Mouse (Mus musculus): ENCODE measurements around the gene Hs6st3.

DNA sequence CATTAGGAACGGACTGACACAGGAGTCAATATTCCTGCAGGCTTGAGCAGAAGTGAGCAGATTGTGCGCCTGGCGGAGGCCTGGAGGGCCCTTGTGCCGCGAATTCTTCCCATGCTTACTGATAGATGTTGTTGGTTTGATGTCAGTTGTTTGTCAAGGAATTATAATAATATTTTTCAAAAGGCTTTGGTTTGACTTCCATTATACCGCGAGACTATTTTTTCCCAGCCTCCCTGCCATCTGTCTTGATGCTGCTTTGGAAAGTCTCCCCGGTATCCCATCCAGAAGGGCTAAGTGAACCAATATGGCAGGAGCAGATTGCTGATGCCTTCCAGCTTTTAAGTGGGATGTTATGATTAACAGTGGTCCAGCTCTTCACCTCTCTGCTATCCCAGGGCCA lies 651.3 kb downstream of the Hs6st3 start:
- no peak for TF ChIP-seq POLR2A (IDR thresholded peaks at IDR 0.05; ENCODE audit: insufficient read depth, low read length)
- no peak for TF ChIP-seq EP300 (IDR thresholded peaks at IDR 0.05; ENCODE audit: insufficient read depth, low read depth, low read length)

Data from ES-Bruce4 (cell line).